Mouse (Mus musculus) bone marrow, adult 2 months (tissue): ENCODE data around the gene Epb41l1.

Source experiments
- CTCF ChIP-seq: fragments of 200-500 bp; IDR thresholded peaks from 2 replicates; pipeline ENCODE4 v1.5.1; 2011; ENCODE audit warnings: low read length, control low read depth; ENCODE audit not compliant: control insufficient read depth, insufficient read depth
- POLR2A ChIP-seq: fragments of 200-500 bp; IDR thresholded peaks from 2 replicates; pipeline ENCODE4 v1.6.1; 2011; ENCODE audit warnings: low read depth, mild to moderate bottlenecking, control low read depth, low read length, borderline replicate concordance; ENCODE audit not compliant: control insufficient read depth

GRCm38 (mm10) chr2:156486086-156486751, 65.5 kb downstream of the Epb41l1 start:
- TF ChIP-seq POLR2A (no peak), CTCF (no peak)
